Mouse (Mus musculus) kidney, adult 2 months (tissue): ENCODE data around the gene Hipk3.

Experiments used
- CTCF ChIP-seq: fragments of 200-500 bp; conservative IDR thresholded peaks from 2 replicates; pipeline ENCODE4 v1.5.1; 2011; ENCODE audit warnings: low read depth, mild to moderate bottlenecking, control low read depth, low read length, moderate library complexity, mixed read lengths; ENCODE audit not compliant: insufficient read depth, insufficient read length
- POLR2A ChIP-seq: fragments of 200-500 bp; IDR thresholded peaks from one replicate; pipeline ENCODE4 v1.6.1; 2011; ENCODE audit warnings: low read depth, low read length, control low read depth

DNA sequence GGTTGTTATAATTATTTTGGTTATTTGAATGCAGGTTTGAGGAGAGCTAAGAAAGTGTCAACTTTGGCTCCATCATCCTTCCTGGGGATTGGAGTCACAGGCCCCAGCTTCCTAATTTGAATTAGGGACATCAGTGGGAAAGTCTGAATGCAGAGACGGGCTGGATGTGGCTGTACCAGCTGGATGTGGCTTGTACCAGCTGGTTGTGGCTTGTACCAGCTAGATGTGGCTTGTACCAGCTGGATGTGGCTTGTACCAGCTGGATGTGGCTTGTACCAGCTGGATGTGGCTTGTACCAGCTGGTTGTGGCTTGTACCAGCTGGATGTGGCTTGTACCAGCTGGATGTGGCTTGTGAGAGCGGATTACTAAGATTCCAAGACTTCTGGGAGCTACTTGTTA, 74.8 kb downstream of the Hipk3 start:
- TF ChIP-seq CTCF (no peak), POLR2A (no peak)
